Mouse (Mus musculus) liver, embryonic 16.5 days (tissue): ENCODE results near the gene Vsx2. TPM values are rescaled to one million over a fixed set of nuclear protein-coding genes. Genes with fewer than 3 reads are reported as not detected.

Source experiments
- ATAC-seq: fragments of 200-750 bp; cut with Nextera tagmentation; 2 replicates; pipeline ENCODE4 v1.8.0; 2017; ENCODE audit warnings: low read depth, mild to moderate bottlenecking, moderate number of reproducible peaks, moderate library complexity
- H3K27ac ChIP-seq: fragments of 300-500 bp; sonication (generic); 2 replicates; pipeline ENCODE4 v1.5.1; 2014; ENCODE audit warnings: mild to moderate bottlenecking, low read length
- H3K27me3 ChIP-seq: fragments of 300-500 bp; sonication (generic); 2 replicates; pipeline ENCODE4 v1.6.1; 2014; ENCODE audit warnings: low read depth, low read length, mixed read lengths; ENCODE audit not compliant: control insufficient read depth, insufficient read depth
- H3K36me3 ChIP-seq: fragments of 300-500 bp; sonication (generic); 2 replicates; pipeline ENCODE4 v1.6.1; 2014; ENCODE audit warnings: mild to moderate bottlenecking; ENCODE audit not compliant: control insufficient read depth, insufficient read depth
- H3K4me1 ChIP-seq: fragments of 300-500 bp; sonication (generic); 2 replicates; pipeline ENCODE4 v1.6.1; 2014; ENCODE audit warnings: low read depth, low read length, mixed read lengths; ENCODE audit not compliant: control insufficient read depth
- H3K4me2 ChIP-seq: fragments of 300-500 bp; sonication (generic); 2 replicates; pipeline ENCODE4 v1.6.1; 2014; ENCODE audit warnings: low read depth, low read length, mixed read lengths
- H3K4me3 ChIP-seq: fragments of 300-500 bp; sonication (generic); 2 replicates; pipeline ENCODE4 v1.5.1; 2014; ENCODE audit warnings: low read depth, mild to moderate bottlenecking, low read length
- H3K9ac ChIP-seq: fragments of 300-500 bp; sonication (generic); 2 replicates; pipeline ENCODE4 v1.6.1; 2014; ENCODE audit warnings: low read depth, low read length
- H3K9me3 ChIP-seq: fragments of 300-500 bp; sonication (generic); replicated peaks from 2 replicates; pipeline ENCODE4 v1.6.1; 2016; ENCODE audit warnings: low read length; ENCODE audit not compliant: control insufficient read depth
- WGBS: fragments of 180-500 bp; shearing (Covaris S2); extraction: QIAGEN DNeasy Blood & Tissue Kit; methylation state at CpG from one replicate; pipeline ENCODE4 v1.1.7; 2014; ENCODE audit not compliant: insufficient replicate concordance; 5-methylcytosine and 5-hydroxymethylcytosine counted together
- polyA plus RNA-seq: library from polyadenylated mRNA; unstranded; fragments of >200 nt; fragmentation: Nextera tagmentation; extraction: Ambion mirVana; gene quantifications from 2 replicates; pipeline ENCODE4 v1.2.1, GENCODE M21; 2015

Vsx2 gene
- polyA plus RNA-seq, 1 experiment from 2014 or later: not detected

DNA sequence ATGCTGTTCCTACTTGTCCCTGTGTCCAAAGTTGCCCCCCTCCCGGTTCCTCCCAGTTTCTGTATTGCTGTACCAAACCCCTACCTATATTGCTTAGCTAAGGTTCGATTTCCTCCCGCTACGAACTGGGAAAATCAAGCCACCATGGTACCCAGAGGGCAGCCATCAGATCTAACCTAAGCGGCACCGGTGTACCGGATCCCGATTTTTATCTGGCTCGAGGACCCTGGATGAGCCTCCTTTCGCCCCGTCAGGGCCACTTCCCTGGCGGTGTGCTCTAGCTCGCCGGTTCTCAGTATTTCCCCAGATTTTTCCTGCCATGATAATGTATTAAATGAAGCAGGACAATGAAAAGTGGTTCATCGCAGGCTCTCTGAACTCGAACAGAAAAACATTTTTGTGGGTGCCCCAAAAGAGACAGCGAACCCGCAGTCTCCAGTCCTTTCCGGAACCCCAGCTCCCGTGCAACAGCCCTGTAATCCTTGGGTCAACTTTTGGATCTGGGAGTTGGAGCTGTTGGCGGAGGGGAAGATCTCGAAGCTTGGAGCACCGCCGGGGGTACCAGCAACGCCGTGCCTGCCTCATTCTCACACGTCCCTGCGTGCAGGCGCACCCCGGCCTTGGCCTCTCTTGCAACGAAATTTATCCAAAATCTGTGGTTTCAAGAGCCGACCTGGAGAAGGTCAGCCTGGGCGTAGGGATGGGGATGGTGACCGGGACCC, 1.3 kb downstream of the Vsx2 start:
- Histone ChIP-seq H3K4me3 (no peak overlapping the region), H3K9ac (no peak overlapping the region), H3K4me2 (no peak overlapping the region), H3K36me3 (no peaks in the 10 kb centered on the region), H3K9me3 (no peaks in the 10 kb centered on the region), H3K27ac (no peak overlapping the region), H3K4me1 (no peaks in the 10 kb centered on the region), H3K27me3 (peaks cover 75% of the 10 kb centered on the region)
- WGBS: 2% methylated on average over 34 of the region's 34 CpGs
- ATAC-seq: no peak

DNA sequence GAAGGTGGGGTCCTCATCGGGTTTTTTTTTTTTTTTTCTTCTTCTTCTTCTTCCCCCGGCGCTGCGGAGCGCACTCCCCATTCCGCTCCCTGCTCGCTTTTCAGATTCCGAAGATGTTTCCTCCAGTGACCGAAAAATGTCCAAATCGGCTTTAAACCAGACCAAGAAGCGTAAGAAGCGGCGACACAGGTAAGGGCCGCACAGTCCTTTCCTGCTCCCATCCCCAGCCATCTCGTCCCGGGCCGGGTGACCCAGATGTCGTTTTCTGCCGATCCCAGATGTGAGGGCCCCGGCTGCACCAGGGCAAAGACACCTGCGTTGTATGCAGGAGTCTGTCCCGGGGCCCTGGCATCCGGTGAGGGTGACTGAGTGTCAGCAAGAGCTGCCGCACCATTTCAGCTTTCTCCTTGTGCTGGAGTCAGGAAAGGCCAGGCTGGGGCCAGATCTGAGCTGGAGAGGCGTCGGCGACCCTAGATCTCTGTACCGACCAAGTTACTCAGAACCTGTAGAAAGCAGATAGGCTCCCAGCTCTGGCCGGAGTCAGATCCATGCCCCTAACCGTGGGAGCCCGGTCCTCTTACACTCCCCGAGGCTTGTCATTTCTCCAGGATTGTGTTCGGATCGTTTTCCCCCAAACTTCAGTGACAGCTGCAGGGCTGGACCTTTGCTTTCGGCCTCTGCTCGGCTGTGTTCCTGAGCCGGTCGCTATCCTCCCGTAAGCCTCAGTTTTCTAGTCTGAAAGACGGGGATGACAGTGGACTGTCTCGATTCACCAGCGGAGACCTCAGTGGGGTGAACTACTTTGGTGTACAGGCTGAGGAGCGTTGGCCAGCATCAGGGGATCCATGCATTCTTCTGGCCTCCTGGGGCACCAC, 2.1 kb downstream of the Vsx2 start:
- no peak overlapping the region for H3K9ac ChIP-seq
- WGBS: 3% methylated on average over 43 of the region's 43 CpGs
- no peak overlapping the region for H3K4me2 ChIP-seq
- H3K4me3 ChIP-seq: no peak overlapping the region
- no peaks in the 10 kb centered on the region for H3K9me3 ChIP-seq
- no peak for ATAC-seq
- no peaks in the 10 kb centered on the region for H3K4me1 ChIP-seq
- peaks cover 78% of the 10 kb centered on the region for H3K27me3 ChIP-seq
- no peak overlapping the region for H3K27ac ChIP-seq
- no peaks in the 10 kb centered on the region for H3K36me3 ChIP-seq

DNA sequence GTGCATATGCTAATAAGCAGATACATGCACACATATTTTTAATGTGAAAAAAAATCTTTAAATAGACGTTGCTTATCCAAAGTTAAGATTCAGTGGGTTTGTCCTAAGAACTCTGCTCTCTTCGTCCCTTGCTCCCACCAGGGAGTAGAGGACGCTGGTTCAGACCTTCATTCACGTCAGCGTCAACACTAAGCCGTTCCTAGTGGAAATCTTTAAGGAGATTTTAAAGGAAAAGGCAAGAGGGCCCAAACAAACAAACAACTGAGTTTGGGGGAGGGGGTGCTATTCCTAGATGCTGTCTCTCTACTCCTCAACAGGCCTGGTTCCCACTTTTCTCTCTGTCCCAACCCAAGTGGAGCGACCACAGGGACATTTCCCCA, 2.8 kb downstream of the Vsx2 start:
- Histone ChIP-seq H3K4me2 (no peak overlapping the region), H3K9me3 (no peaks in the 10 kb centered on the region), H3K4me1 (no peaks in the 10 kb centered on the region), H3K4me3 (no peak overlapping the region), H3K9ac (no peak overlapping the region), H3K36me3 (no peaks in the 10 kb centered on the region), H3K27me3 (peaks cover 74% of the 10 kb centered on the region), H3K27ac (no peak overlapping the region)
- WGBS: 11% methylated on average over 7 of the region's 7 CpGs
- no peak for ATAC-seq

DNA sequence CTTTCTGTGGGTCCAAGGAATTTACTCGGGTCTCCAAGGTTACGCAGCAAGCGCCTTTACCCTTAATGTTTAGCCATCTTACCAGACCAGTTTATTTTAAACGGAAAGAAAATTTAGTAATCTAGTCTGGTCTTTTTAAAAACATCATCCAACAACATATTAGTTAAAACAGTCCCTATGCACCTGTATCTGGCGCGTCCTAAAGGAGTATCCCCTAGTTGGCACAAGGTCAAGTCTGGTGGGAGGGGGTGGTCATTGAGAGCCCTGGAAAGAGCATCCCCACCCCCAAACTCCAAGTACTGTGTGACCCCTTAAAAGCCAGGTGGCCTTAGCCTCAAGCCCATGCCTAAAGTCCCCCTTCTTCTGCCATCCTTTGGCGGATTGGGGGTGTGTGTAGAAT, 3.5 kb downstream of the Vsx2 start:
- Histone ChIP-seq H3K4me2 (no peak overlapping the region), H3K27me3 (peaks cover 66% of the 10 kb centered on the region), H3K4me1 (no peaks in the 10 kb centered on the region), H3K27ac (no peak overlapping the region), H3K4me3 (no peak overlapping the region), H3K9me3 (no peaks in the 10 kb centered on the region), H3K36me3 (no peaks in the 10 kb centered on the region), H3K9ac (no peak overlapping the region)
- 18% methylated on average over 7 of the region's 7 CpGs for WGBS
- ATAC-seq: no peak

DNA sequence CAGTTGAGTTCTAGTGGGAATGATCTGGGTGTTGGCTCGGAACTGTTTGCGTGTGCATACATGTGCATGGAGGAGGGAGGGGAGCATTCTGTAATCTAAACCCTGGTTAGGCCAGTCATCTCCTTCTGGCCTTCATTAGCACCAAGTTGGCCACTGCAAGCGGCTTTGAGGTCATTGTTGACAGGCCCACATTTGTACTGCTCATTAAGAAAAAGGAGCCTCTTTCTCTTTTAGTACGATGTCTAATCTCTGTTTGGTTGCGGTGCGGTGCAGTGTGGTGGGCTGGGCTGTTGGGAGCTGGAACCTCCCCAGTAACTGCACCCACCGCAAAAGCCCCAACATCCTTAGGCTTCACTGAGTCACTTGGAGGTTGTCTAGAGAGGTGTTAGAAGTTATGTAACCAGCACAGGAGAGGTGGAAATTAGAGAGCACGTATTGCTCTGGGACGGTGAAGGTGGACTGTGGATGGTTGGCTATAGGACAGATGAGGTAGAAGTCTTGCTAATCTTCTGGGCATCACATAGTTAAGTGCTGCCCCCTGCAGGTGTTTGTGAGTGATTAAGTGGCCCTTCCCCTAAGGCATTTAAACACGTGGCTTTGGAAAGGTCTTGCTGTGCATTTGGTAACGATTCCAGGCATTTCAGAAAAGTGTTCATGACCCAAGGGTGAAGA, 8.3 kb downstream of the Vsx2 start:
- ATAC-seq: no peak
- 74% methylated on average over 11 of the region's 11 CpGs for WGBS
- H3K27me3 ChIP-seq: peaks cover 19% of the 10 kb centered on the region
- H3K9me3 ChIP-seq: no peaks in the 10 kb centered on the region
- no peak overlapping the region for H3K9ac ChIP-seq
- no peak overlapping the region for H3K27ac ChIP-seq
- no peak overlapping the region for H3K4me3 ChIP-seq
- H3K36me3 ChIP-seq: no peaks in the 10 kb centered on the region
- H3K4me2 ChIP-seq: no peak overlapping the region
- H3K4me1 ChIP-seq: no peaks in the 10 kb centered on the region

DNA sequence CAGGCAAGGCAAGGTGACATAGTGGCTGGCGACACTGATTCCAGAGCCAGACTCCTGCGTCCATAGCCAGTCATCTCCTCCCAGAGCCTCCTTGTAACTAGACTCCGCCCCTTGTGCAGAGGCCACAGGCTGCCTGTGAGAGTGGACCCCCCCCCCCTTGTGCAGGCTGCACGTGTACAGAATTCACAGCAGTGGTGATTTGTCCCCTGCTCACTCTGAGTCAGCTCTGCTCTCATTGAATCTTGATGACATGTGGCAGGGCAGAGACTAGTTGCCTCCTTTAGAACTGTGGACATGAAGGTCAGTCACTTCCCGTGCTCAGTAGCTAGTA, 8.8 kb downstream of the Vsx2 start:
- Histone ChIP-seq H3K27ac (no peak overlapping the region), H3K9me3 (no peaks in the 10 kb centered on the region), H3K4me2 (no peak overlapping the region), H3K9ac (no peak overlapping the region), H3K27me3 (peaks cover 14% of the 10 kb centered on the region), H3K4me3 (no peak overlapping the region), H3K36me3 (no peaks in the 10 kb centered on the region), H3K4me1 (no peaks in the 10 kb centered on the region)
- 44% methylated on average over 5 of the region's 5 CpGs for WGBS
- ATAC-seq: no peak

DNA sequence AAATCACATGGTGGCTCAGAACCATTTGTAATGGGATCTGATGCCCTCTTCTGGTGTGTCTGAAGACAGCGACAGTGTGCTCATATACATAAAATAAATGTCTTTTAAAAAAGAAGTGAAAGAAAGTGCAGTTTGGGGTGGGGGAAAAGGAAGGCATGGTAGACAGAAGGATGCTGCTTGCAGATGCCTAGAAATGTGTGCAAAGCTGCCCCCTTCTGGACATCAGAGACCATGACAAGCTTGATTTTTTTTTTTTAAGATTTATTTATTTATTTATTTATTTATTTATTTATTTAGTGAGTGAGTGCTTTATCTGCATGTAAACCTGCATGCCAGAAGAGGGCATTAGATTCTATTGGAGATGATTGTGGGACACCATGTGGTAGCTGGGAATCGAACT, 11.7 kb downstream of the Vsx2 start:
- Histone ChIP-seq H3K4me2 (no peak overlapping the region), H3K9me3 (no peaks in the 10 kb centered on the region), H3K4me1 (no peaks in the 10 kb centered on the region), H3K27me3 (peaks cover 1% of the 10 kb centered on the region; the same call in 1 of the 2 replicates), H3K9ac (no peak overlapping the region), H3K4me3 (no peak overlapping the region), H3K36me3 (no peaks in the 10 kb centered on the region), H3K27ac (no peak overlapping the region)
- ATAC-seq: no peak
- 72% methylated on average over 2 of the region's 2 CpGs for WGBS

DNA sequence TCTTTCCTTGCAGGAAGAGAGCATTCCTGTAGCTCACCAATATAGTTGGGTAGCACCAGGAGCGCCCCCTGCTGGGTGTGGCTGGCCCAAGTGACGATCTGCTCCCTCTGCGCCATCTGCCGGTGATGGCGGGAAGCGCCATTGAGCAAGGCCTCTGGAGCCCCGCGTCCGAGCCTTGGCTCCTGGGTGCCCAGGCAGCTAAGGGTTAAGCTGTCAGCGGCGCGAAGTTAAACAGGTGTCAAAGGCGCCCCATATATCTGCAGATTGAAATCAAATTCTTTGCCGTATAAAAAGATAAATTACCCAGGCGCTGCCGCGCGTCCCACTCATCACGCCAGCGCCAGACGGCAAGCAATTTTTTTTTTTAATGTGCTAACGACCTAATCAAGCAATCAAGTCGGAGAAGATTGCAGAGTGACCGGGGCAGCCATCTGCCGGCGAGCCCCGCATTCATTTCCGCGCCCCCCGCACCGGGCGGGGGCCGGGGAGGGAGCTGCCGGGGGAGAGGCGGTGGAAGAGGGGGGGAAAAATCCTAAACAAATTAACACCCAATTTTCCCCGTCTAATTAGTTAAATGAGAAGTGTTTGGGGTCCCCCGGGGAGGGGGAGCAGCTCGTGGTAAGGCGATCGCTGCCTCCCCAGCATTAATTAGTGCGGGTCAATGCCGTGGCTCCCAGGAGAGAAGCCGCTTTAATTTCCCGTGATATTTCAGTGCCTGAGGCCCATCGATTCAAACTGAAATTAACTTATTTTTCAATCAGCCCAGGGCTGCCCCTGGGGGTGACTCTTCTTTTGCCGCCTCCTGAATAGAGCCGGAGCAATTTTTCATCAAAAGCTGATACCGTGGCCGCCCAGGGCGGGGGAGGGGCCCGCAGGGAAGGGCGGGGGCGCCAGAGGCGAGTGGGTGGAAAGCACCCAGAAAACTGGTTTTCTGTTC, 20.5 kb downstream of the Vsx2 start:
- WGBS: 2% methylated on average over 54 of the region's 54 CpGs
- H3K4me2 ChIP-seq: peak overlapping the region; percentile 91
- H3K36me3 ChIP-seq: no peaks in the 10 kb centered on the region
- peak overlapping the region; percentile 55 for H3K4me3 ChIP-seq
- H3K27me3 ChIP-seq: peaks cover 3% of the 10 kb centered on the region; the same call in 1 of the 2 replicates
- peak overlapping the region; percentile 27 for H3K9ac ChIP-seq
- H3K4me1 ChIP-seq: peaks cover 5% of the 10 kb centered on the region; the same call in 1 of the 2 replicates
- H3K9me3 ChIP-seq: no peaks in the 10 kb centered on the region
- H3K27ac ChIP-seq: no peak overlapping the region
- 0 out of 2 replicates have a peak, but pooled peaks have one; percentile 30 for ATAC-seq
